Mouse (Mus musculus) kidney, postnatal 14 days (tissue): ENCODE results near the gene Cyb561a3.
"Not testable (repeated sequence)": the region's sequence is repeated elsewhere in the genome, so short reads cannot be mapped to it uniquely, and the experiment has no call there.

Experiments
- DNase-seq: peaks from one replicate; pipeline ENCODE4 v3.0.0; 2022; ENCODE audit warnings: mixed read lengths

Gene Cyb561a3

GRCm38 (mm10) chr19:10576690-10577561 lies at the start of gene Cyb561a3, which contains the start of gene Tmem138:
Cyb561a3 (plus strand) TSS chr19:10577172.
Tmem138 (minus strand) TSS chr19:10577362.
- peak; percentile 95 for DNase-seq

DNA sequence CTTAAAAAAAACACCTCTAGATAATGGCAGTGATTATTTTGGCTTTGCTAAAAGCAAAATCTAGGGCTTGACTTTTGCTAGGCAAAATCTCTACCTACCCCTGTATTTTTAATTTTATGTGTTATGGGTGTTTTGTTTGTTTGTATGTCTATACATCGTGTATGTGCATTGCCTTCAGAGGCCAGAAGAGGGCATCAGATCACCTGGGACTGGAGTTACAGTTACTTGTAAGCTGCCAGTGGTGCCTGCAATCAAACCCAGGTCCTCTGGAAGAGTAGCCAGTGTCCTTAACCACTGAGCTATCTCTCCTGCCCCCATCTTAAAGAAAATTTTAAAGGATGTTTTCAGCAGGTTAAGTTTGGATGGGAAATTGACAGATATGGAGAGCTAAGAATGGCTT lies 46.9 kb upstream of the Cyb561a3 start:
- no peak for DNase-seq

- no peak for DNase-seq
These were observed 37.5 kb upstream of the Cyb561a3 start for GRCm38 (mm10) chr19:10539454-10539853.

GRCm38 (mm10) chr19:10555624-10556510 lies 21.1 kb upstream of the Cyb561a3 start, which contains the start of gene Tmem216:
Tmem216 (minus strand) TSS chr19:10556238.
- peak; percentile 91 for DNase-seq

- no peak for DNase-seq
These were observed 20.0 kb upstream of the Cyb561a3 start for GRCm38 (mm10) chr19:10557001-10557400.

GRCm38 (mm10) chr19:10557430-10557829 lies 19.5 kb upstream of the Cyb561a3 start:
- no peak for DNase-seq

GRCm38 (mm10) chr19:10557837-10558375 lies 19.1 kb upstream of the Cyb561a3 start:
- DNase-seq: not testable (repeated sequence)

DNA sequence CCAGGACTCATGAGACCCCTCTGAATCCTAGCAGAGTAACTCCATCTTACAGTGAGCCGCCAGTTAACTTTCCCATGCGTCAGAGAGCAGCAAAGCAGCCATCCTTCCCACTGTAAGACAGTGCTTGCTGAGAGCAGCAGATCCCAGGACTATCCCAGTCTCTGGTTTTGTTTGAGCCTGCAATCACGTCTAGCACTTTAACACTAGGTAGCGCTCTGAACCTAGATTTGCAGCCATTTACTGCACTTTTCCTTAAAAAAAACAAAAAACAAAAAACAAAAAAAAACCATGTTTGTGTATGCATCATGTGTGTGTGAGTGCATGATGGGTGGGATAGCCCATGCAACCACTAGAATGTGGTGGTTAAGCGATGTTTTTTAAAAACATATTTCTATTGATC lies 16.9 kb upstream of the Cyb561a3 start:
- peak; percentile 43 for DNase-seq

- peak; percentile 41 for DNase-seq
These were observed 15.2 kb upstream of the Cyb561a3 start for GRCm38 (mm10) chr19:10561558-10562314.

DNA sequence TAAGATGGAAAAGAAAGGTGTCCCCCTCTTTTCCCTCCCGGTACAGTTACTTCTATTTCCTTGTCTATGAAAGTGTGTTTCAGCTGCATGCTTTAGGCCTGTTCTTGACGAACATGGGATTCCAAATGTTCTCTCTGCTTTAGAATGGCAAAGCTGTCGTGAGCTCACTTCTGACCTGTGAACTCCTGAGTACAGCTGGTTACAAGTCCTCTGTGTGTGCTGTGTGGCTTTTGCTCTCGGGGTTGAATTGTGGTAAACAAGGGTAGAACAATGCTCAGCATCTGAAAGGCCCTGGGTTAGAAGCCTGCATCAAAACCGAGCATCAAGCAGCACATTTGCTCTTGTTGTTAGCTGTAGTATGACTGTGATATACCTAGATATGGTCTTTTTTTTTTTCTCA lies 14.6 kb upstream of the Cyb561a3 start:
- DNase-seq: no peak

GRCm38 (mm10) chr19:10564278-10564677 lies 12.7 kb upstream of the Cyb561a3 start:
- DNase-seq: no peak

GRCm38 (mm10) chr19:10565217-10565616 lies 11.8 kb upstream of the Cyb561a3 start:
- DNase-seq: no peak

GRCm38 (mm10) chr19:10569627-10570026 lies 7.3 kb upstream of the Cyb561a3 start:
- no peak for DNase-seq

DNA sequence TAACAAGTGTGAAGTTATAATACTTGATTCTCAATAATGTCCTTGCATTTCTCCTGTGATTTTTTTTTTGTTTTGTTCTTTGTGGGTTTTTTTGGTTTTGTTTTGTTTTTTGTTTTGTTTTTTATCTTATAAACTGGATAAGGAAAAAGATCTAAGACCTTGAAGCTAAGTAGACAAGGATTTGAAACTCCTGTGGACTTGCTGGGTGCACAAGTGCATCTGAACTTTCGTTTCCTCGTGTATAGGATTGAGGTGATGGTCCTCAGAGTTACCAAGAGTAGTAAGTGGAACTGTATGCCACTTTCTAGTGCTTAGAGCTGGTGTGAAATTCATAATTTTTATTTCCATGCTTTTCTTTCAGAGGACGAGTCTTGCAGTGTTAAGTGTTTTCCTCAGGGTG lies 3.1 kb downstream of the Cyb561a3 start:
- DNase-seq: no peak

GRCm38 (mm10) chr19:10580761-10581160 lies 3.8 kb downstream of the Cyb561a3 start:
- DNase-seq: no peak

DNA sequence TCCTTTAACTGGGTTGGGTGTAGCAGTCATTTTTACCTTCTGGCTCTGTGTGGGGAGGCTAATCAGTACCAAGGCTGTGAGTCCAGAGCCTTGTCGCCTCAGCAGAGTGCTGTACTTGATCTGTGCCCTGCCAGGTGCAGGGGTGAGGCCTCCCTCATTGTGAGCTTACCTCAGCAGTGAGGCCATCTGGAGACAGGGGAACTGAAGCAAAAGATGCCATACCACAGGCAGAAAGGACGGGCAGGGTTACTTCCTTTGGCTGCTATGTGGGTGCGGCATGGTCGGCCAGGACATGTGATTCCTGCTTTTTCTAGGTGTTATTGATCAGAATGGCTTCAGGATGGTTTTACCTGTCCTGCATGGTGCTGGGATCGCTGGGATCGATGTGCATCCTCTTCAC lies 5.0 kb downstream of the Cyb561a3 start:
- no peak for DNase-seq

DNA sequence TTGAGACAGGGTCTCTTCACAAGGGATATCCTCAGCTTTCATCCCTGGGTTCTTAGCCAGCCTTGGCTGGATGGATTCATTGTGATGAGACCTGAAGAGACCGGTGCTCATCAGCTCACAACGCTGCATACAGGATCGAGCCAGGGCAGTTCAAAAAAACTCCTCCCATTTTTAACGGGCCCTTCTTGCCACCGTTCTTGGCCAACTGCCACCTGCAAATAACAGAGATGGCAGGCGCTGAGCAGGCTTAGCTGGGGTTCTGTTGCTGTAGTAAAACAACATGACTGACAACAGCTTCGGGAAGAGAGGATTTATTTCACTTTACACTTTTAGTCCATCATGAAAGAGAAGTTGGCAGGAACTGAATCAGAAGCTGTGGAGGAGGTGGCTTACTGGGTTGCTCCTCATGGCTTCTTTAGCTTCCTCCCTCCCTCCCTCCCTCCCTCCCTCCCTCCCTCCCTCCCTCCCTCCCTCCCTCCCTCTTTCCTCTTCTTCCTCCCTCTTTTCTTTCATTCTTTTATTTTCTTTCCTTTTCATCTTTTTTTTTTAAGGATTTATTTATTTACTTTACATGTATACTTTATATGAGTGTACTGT lies 6.7 kb downstream of the Cyb561a3 start:
- no peak for DNase-seq

DNA sequence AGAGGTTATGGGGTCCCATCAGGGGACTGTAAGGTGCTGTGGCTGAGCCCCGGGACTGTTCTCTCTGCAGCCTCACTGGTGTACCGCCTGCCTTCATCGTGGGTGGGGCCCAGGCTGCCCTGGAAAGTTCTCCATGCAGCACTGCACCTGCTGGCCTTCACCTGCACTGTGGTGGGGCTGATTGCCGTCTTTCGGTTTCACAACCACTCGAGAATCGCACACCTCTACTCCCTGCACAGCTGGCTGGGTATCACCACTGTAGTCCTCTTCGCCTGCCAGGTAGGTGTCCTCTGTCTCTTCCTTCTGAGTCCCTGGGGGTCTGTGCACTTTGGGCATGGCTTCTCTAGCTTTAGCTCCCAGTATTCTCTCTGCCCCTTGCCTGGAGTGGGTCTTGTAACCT lies 8.1 kb downstream of the Cyb561a3 start:
- no peak for DNase-seq

- no peak for DNase-seq
These were observed 10.3 kb downstream of the Cyb561a3 start for GRCm38 (mm10) chr19:10587231-10587630.

GRCm38 (mm10) chr19:10589127-10589857 lies 12.3 kb downstream of the Cyb561a3 start:
- no peak for DNase-seq

DNA sequence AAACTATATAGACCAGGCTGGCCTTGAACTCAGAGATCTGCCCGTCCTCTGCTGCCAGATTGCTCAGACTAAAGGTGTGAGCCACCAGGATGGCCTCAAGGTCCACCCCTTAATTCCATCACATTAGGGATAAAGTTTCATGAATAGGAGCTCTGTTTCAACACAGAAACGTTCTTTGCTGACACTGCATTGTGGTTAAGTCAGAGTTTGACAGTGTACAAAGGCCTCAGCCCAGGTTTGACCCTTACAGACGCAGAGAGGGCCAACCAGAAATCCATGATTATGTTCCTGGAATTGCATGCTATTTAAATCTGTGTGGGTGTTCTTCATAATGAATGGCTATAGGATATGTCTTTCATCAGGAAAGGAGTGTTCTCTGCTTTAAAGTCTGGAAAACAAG lies 13.3 kb downstream of the Cyb561a3 start:
- no peak for DNase-seq
